Mouse (Mus musculus) lung, postnatal 0 days (tissue): ENCODE data around the gene Zp3. TPM values are rescaled to one million over a fixed set of nuclear protein-coding genes. Genes with fewer than 3 reads are reported as not detected.

Source experiments
- ATAC-seq: fragments of 200-750 bp; cut with Nextera tagmentation; 2 replicates; pipeline ENCODE4 v1.8.0; 2017; ENCODE audit warnings: moderate library complexity
- DNase-seq: peaks from one replicate; pipeline ENCODE4 v3.0.0-alpha.2; 2016; ENCODE audit warnings: low spot score
- H3K27ac ChIP-seq: fragments of 300-500 bp; sonication (generic); 2 replicates; pipeline ENCODE4 v1.5.1; 2014; ENCODE audit warnings: antibody characterized with exemption, mild to moderate bottlenecking, low read length, mixed read lengths
- H3K27me3 ChIP-seq: fragments of 300-500 bp; sonication (generic); replicated peaks from 2 replicates; pipeline ENCODE4 v1.6.1; 2014; ENCODE audit warnings: low read length, mixed read lengths; ENCODE audit not compliant: insufficient read depth
- H3K36me3 ChIP-seq: fragments of 300-500 bp; sonication (generic); 2 replicates; pipeline ENCODE4 v1.6.1; 2014; ENCODE audit warnings: low read length, mixed read lengths; ENCODE audit not compliant: insufficient read depth
- H3K4me1 ChIP-seq: fragments of 300-500 bp; sonication (generic); 2 replicates; pipeline ENCODE4 v1.6.1; 2014; ENCODE audit warnings: antibody characterized with exemption, low read depth, low read length, mixed read lengths; ENCODE audit not compliant: insufficient read depth
- H3K4me2 ChIP-seq: fragments of 300-500 bp; sonication (generic); replicated peaks from 2 replicates; pipeline ENCODE4 v1.6.1; 2014; ENCODE audit warnings: low read depth, mild to moderate bottlenecking, low read length, moderate library complexity, mixed read lengths
- H3K4me3 ChIP-seq: fragments of 300-500 bp; sonication (generic); 2 replicates; pipeline ENCODE4 v1.5.1; 2014; ENCODE audit warnings: low read depth, low read length
- H3K9ac ChIP-seq: fragments of 300-500 bp; sonication (generic); replicated peaks from 2 replicates; pipeline ENCODE4 v1.6.1; 2014; ENCODE audit warnings: low read depth, mild to moderate bottlenecking
- H3K9me3 ChIP-seq: fragments of 300-500 bp; sonication (generic); 2 replicates; pipeline ENCODE4 v1.6.1; 2016; ENCODE audit warnings: low read length, mixed read lengths
- CTCF ChIP-seq: IDR thresholded peaks from 2 replicates; pipeline ENCODE4 v1.5.1; 2016; ENCODE audit warnings: antibody characterized with exemption, mild to moderate bottlenecking
- EP300 ChIP-seq: IDR thresholded peaks from 2 replicates; pipeline ENCODE4 v1.6.1; 2016; ENCODE audit warnings: antibody characterized with exemption, mild to moderate bottlenecking, control low read depth
- WGBS: fragments of 180-500 bp; shearing (Covaris S2); extraction: QIAGEN DNeasy Blood & Tissue Kit; methylation state at CpG from one replicate; pipeline ENCODE4 v1.1.7; 2014; 5-methylcytosine and 5-hydroxymethylcytosine counted together
- polyA plus RNA-seq: library from polyadenylated mRNA; unstranded; fragments of >200 nt; fragmentation: Nextera tagmentation; extraction: Ambion mirVana; gene quantifications from 2 replicates; pipeline ENCODE4 v1.2.1, GENCODE M21; 2015

Zp3 gene
- polyA plus RNA-seq, 1 experiment from 2014 or later: 0.35 TPM

DNA sequence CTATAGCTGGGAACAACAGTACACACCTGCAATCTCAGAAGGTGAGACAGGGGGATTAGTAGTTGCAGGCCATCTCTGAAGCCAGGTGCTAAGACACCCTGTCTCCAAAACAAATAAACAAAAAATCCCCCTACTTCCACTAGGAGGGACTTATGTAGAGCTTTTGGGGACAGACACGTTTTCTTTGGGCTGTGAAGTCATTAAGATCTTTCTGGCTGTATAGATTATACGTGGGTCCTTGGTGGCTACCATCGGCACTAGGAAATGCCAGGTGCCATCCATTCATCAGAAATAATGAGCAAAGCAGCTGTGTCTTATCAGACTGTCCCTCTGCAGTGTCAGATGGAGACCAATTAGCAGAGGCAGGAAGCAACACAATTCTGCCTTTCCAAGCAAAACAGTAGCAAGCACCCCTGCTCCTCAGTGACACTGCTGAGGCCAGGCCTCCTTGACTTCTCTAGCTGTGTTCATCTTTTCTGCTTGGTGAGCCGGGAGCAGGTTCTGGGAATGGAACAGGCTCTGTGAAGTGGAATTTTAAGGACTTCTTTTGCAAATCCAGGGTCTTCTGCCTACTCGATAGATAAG is 13.6 kb downstream of the Zp3 start:
- H3K4me1 ChIP-seq: 0 out of 2 replicates have a peak, but pooled peaks cover 4% of the 10 kb centered on the region
- no peak overlapping the region for H3K4me3 ChIP-seq
- 40% methylated on average over 5 of the region's 5 CpGs for WGBS
- ATAC-seq (no peak), DNase-seq (no peak)
- no peak overlapping the region for H3K4me2 ChIP-seq
- H3K27ac ChIP-seq: no peak overlapping the region
- H3K9ac ChIP-seq: no peak overlapping the region
- TF ChIP-seq CTCF: no peak
- no peak for TF ChIP-seq EP300
- no peaks in the 10 kb centered on the region for H3K36me3 ChIP-seq
- no peaks in the 10 kb centered on the region for H3K9me3 ChIP-seq
- H3K27me3 ChIP-seq: no peaks in the 10 kb centered on the region

DNA sequence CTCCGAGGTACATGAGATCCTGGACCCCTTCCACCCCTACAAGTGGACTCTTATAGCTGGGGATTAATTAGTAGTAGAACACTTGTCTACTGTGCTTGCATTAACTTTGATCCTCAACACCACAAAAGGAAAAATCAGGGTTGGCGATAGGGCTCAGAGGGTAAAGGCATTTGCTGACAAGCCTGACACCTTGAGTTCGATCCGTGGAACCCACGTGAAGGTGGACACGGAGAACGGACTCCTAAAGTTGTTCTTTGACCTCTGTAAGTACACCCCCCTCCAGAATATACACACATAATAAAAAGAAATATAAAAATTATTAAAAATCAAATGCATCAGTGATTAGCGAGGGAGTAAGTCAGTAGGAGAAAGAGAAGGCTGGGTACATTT is 14.4 kb downstream of the Zp3 start:
- DNase-seq (no peak), ATAC-seq (no peak)
- Histone ChIP-seq H3K27me3 (no peaks in the 10 kb centered on the region), H3K4me3 (peak overlapping the region; percentile 68; the same call in 1 of the 2 replicates), H3K4me2 (no peak overlapping the region), H3K9ac (no peak overlapping the region), H3K4me1 (0 out of 2 replicates have a peak, but pooled peaks cover 4% of the 10 kb centered on the region), H3K9me3 (no peaks in the 10 kb centered on the region), H3K36me3 (no peaks in the 10 kb centered on the region), H3K27ac (no peak overlapping the region)
- TF ChIP-seq CTCF (no peak), EP300 (no peak)
- WGBS: 53% methylated on average over 8 of the region's 8 CpGs

DNA sequence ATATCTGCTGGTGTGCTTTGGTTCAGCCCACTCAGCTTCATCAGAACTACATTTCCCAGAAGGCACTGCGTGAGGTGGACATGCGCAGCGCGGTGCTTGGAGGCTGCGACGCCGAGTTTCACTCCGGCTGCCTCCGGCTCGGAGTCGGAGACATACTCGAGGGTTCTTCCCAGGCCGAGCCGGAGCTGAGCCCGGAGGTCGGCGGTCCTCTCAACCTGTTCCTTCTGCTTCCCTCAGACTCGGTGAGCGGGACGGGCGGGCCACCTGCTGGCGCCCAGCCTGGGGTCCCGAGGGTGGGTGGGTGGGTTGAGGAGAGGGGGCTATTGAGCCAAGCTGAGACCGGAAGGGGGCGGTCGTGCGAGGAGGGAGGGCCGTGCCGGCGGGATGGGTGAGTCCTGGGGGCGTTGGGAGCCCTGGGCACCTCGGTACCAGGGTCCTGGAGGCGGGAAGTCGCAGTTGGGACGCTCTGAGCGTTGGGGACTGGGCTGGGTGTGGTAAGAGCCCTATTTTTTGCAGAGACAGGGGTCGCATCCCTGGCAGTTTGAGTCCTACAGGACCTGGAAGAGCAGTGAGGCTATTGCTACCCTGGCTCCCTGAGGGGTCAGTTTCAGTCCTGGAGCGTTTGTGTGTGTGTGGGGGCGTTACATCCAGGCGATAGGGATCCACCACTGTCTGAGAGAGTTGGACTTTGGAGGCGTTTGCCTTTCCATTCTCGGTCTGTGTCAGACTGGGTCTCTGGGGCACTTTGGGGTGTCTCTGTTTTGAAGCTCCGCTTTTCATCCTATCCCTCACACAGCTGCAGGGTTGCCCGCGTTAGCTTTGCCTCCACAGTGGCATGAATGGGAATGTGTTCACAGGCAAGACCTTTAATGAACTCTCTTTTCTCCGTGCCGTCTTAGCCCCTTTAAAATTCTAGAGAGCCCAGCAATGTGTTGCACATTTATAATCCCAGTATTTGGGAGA is 15.1 kb downstream of the Zp3 start, which contains the start of gene Dtx2:
Gene Dtx2, plus strand, starts transcription at position 76 of the 963 bp plus-strand sequence.
- Histone ChIP-seq H3K36me3 (no peaks in the 10 kb centered on the region), H3K4me1 (0 out of 2 replicates have a peak, but pooled peaks cover 4% of the 10 kb centered on the region), H3K9me3 (no peaks in the 10 kb centered on the region), H3K4me3 (peak within 1 kb of the TSS; percentile 68), H3K9ac (peak within 1 kb of the TSS; percentile 76), H3K27ac (peak within 1 kb of the TSS; percentile 87), H3K4me2 (peak within 1 kb of the TSS; percentile 79), H3K27me3 (no peaks in the 10 kb centered on the region)
- peak; percentile 94 for DNase-seq
- under 1% methylated on average over 42 of the region's 47 CpGs for WGBS
- TF ChIP-seq EP300 (no peak), CTCF (peak; percentile 40; the same call in 1 of the 2 replicates)
- peak; percentile 98 for ATAC-seq

DNA sequence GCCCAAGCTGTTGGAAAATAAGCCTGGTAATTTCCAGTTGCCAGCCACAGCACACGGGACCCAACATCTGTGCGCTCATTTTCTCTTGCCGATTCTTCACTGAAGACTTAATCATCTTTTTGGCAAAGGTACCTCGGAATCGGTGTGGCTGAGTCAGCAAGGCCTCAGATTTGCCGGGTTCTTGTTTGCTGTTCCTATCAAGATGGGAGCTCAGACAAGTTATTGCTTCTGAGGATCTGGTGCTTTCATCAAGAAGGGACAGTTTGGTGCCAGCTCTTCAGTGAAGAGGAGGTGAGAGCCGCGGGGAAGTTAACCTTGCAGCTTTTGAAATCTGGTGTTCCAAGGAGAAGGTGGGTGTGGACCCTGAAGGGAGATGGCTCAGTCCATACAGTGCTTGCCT is 16.3 kb downstream of the Zp3 start:
- Histone ChIP-seq H3K36me3 (no peaks in the 10 kb centered on the region), H3K27ac (no peak overlapping the region), H3K9me3 (no peaks in the 10 kb centered on the region), H3K27me3 (no peaks in the 10 kb centered on the region), H3K4me1 (0 out of 2 replicates have a peak, but pooled peaks cover 4% of the 10 kb centered on the region), H3K4me2 (no peak overlapping the region), H3K9ac (no peak overlapping the region), H3K4me3 (no peak overlapping the region)
- 70% methylated on average over 8 of the region's 8 CpGs for WGBS
- no peak for ATAC-seq
- TF ChIP-seq EP300 (no peak), CTCF (no peak)
- DNase-seq: no peak

DNA sequence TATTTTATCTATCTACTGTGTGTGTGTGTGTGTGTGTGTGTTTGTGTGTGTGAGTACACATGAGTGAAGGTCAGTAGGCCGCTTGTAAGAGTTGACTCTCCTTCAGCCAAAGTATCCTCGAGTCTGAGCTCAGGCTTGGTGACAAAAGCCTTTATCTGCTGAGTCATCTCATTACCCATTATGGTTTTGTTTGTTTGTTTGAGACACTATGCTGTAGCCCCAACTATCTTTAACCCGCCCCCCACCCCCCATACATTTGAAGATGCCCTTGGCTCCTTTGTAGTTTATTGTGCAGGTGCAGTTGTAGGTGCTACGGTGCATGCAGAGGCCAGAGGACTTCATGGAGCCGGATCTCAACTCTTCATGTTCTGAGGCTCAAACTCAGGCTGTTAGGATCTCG is 21.3 kb downstream of the Zp3 start:
- TF ChIP-seq EP300 (no peak), CTCF (no peak)
- no peak overlapping the region for H3K4me2 ChIP-seq
- no peak for ATAC-seq

DNA sequence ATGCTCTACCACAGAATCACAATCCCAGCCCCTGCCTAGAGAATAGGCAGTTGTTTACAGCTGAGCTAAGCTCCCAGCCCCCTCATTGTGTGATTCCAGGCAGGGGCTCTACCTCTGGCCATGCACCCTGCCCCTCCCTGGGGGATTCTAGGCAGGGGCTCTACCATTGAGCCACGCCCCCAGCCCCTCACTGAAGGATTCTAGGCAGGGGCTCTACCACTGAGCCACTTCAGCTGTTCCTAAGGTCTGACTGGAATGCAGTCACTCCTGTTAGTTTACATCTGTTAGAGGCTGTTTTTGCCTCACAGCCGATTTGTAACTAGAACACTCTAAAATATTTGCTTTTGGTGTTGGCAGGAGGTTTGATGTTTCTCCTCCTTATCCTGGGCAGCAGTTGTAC is 22.4 kb downstream of the Zp3 start:
- no peak overlapping the region for H3K4me3 ChIP-seq
- no peaks in the 10 kb centered on the region for H3K27me3 ChIP-seq
- H3K36me3 ChIP-seq: no peaks in the 10 kb centered on the region
- no peaks in the 10 kb centered on the region for H3K9me3 ChIP-seq
- no peaks in the 10 kb centered on the region for H3K4me1 ChIP-seq
- no peak overlapping the region for H3K9ac ChIP-seq
- peak; percentile 88 for ATAC-seq
- peak overlapping the region; percentile 17; the same call in 1 of the 2 replicates for H3K27ac ChIP-seq
- TF ChIP-seq CTCF: no peak
- no peak; the same call in 1 of the 2 replicates for TF ChIP-seq EP300
- peak; percentile 77 for DNase-seq
- no peak overlapping the region for H3K4me2 ChIP-seq
- WGBS: 51% methylated on average over 2 of the region's 2 CpGs

More for the DNA sequence above, 21.3 kb downstream of the Zp3 start:
- H3K36me3 ChIP-seq: no peaks in the 10 kb centered on the region
- H3K9ac ChIP-seq: no peak overlapping the region
- no peaks in the 10 kb centered on the region for H3K27me3 ChIP-seq
- H3K4me3 ChIP-seq: no peak overlapping the region
- H3K4me1 ChIP-seq: no peaks in the 10 kb centered on the region
- H3K27ac ChIP-seq: no peak overlapping the region
- H3K9me3 ChIP-seq: no peaks in the 10 kb centered on the region
- no peak for DNase-seq
- WGBS: 86% methylated on average over 6 of the region's 6 CpGs
